Mouse (Mus musculus): ENCODE measurements around the gene Wars. TPM values are rescaled to one million over a fixed set of nuclear protein-coding genes. Genes with fewer than 3 reads are reported as not detected.

Wars gene
- polyA plus RNA-seq, 1 experiment: 80.1 TPM

DNA sequence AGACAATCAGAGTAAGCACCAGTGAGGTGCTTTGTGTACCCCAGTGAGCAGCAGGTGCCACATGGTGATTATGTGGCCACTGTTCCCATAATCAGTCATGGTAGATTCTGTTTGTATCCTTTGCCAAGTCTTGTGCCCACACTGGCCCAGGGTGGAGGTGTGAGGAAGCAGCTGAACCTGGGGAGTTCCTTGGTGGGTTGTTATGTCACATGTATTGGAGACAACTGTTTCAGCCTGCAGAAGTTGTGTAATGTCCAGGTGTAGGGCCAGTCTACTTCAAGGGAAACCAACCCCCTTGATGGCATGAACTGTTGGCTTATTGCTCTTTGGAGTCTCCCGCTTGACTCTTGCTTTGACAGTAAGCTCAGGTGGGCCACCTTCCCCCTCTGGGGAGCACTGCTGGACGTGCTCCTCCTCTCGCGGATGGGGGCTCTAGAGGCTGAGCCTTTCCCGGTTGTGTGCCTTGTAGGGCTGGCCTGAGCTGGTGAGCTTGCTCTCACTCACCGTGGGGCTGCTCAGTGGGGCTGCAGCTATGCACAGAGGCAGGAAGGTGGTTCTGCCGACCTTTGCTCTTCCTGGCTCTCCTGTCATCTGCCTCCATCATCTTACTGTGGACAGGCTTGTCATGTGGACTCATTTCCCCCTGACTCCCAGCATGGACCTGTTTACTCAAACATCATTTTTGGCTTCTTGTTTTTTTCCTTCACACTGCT, 37.5 kb upstream of the Wars start:
- Histone ChIP-seq H3K4me1 (ENCODE audit: control insufficient read depth, insufficient read depth, low read length) (no peaks in the 10 kb centered on the region), H3K27ac (ENCODE audit: insufficient read depth, low read length) (no peak overlapping the region), H3K4me3 (ENCODE audit: insufficient read depth, low read length) (no peak overlapping the region)
- no peak for TF ChIP-seq CTCF (IDR thresholded peaks at IDR 0.05; ENCODE audit: borderline replicate concordance, insufficient read depth, low read length)

DNA sequence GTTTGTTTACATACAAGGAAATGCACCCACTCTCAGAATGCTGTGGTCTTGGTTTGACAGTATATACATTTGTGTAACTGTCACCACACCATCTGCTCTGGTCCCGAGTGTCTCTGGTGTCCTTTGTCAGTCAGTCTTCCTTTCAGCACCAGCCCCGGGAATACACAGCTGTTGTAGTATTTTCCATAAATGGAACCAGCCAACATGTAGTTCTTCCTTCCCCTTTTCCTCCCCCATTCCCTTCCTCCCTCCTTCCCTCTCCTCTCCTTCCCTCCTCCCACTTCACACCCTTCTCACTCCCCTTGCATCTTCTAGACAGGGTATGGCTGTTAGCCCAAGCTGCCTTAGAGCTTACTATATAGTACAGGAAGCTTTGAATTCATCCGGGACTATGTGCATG, 35.5 kb upstream of the Wars start:
- no peaks in the 10 kb centered on the region for H3K4me1 ChIP-seq (ENCODE audit: control insufficient read depth, insufficient read depth, low read length)
- TF ChIP-seq POLR2A (IDR thresholded peaks at IDR 0.05; ENCODE audit: low read depth, low read length): no peak
- TF ChIP-seq CTCF (IDR thresholded peaks at IDR 0.05; ENCODE audit: borderline replicate concordance, insufficient read depth, low read length): no peak
- H3K4me3 ChIP-seq (ENCODE audit: insufficient read depth, low read length): no peak overlapping the region
- H3K27ac ChIP-seq (ENCODE audit: insufficient read depth, low read length): no peak overlapping the region

DNA sequence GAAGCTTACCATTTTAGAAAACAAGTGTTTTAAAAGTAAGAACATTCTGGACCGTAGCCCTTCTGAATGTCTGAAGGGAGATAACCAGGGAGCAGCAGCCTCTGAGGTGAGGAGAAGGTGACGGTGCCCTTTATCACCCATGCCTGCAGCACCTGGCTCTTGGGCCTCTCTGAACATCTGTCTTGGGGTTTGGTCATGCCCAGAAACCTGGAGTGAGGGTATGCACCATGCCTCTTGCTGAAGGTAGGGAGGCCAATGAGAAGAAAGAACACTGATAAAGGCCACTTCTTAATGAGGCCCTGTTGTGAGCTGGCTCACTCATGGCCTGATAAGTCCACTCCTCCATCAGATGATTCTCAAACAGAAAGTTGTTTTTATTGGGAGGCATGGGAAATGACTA, 34.3 kb upstream of the Wars start:
- H3K4me3 ChIP-seq (ENCODE audit: insufficient read depth, low read length): no peak overlapping the region
- H3K27ac ChIP-seq (ENCODE audit: insufficient read depth, low read length): no peak overlapping the region
- TF ChIP-seq CTCF (IDR thresholded peaks at IDR 0.05; ENCODE audit: borderline replicate concordance, insufficient read depth, low read length) (no peak), POLR2A (IDR thresholded peaks at IDR 0.05; ENCODE audit: low read depth, low read length) (no peak)
- H3K4me1 ChIP-seq (ENCODE audit: control insufficient read depth, insufficient read depth, low read length): no peaks in the 10 kb centered on the region

DNA sequence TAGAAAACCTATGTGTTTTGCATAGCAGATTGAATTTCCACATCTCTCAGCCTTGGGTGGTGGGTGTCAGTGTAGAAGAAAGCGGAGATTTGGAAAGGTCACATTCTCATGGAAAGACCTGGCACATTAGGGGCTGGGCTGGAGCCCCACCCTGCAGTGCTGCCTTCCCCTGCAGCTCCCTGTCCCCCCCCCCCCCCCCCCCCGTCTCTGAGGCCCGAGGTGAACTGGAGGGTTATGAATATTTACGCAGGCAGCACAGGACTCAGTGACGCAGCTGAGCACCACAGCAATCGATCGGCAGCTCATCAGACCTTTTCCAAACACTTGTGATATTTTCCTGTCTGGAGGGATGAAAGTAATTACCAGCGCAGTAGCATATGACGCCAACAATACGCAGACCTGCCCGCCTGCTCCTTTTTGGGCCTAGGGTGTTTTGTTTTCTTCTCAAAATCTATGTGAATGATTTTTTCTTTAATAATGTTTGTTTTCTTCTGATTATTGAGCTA, 32.7 kb upstream of the Wars start:
- Histone ChIP-seq H3K4me1 (ENCODE audit: control insufficient read depth, insufficient read depth, low read length) (no peaks in the 10 kb centered on the region), H3K27ac (ENCODE audit: insufficient read depth, low read length) (no peak overlapping the region), H3K4me3 (ENCODE audit: insufficient read depth, low read length) (no peak overlapping the region)
- TF ChIP-seq POLR2A (IDR thresholded peaks at IDR 0.05; ENCODE audit: low read depth, low read length) (no peak), CTCF (IDR thresholded peaks at IDR 0.05; ENCODE audit: borderline replicate concordance, insufficient read depth, low read length) (no peak)

DNA sequence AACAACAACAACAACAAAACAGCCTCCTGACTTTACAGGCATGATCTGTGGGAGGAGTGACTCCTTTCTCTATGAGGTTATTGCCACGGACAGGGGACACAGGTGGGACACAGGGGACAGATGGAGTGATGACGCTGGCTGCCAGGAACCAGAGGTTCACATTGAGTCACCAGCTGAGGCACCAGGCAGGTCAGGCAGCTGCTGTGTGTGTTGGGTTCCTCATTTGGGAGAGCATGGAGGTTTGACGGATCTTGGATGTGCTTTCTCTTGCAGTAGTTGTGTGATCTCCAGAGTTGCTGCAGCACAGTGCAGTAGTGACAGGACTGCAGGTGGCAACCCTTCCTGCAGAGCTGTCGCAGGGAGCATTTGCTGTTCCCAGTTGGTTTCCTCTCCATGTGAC, 24.8 kb upstream of the Wars start:
- TF ChIP-seq POLR2A (IDR thresholded peaks at IDR 0.05; ENCODE audit: low read depth, low read length): no peak
- TF ChIP-seq CTCF (IDR thresholded peaks at IDR 0.05; ENCODE audit: borderline replicate concordance, insufficient read depth, low read length): no peak
- no peak overlapping the region for H3K4me3 ChIP-seq (ENCODE audit: insufficient read depth, low read length)
- no peak overlapping the region for H3K27ac ChIP-seq (ENCODE audit: insufficient read depth, low read length)
- H3K4me1 ChIP-seq (ENCODE audit: control insufficient read depth, insufficient read depth, low read length): peaks cover 22% of the 10 kb centered on the region

DNA sequence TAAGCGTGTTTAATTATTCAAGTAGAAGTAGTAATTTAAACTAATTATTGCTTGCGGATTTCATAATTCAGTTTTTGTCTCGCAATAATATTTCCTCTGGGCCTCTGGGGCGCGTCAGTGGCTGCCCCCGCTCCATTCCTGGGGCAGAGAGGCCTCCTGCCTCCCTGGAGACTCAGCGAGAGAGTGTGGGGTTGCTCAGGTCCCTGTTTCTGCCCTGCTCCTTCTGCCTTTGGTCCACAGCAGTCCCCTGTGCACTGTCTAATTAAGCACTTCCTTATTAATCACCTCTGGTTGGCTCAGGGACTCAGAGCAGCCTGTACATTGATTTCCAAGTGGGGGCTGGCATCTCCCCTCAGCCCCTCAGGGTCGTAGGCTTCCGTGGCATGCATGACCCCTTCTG, 23.5 kb upstream of the Wars start:
- no peak overlapping the region for H3K4me3 ChIP-seq (ENCODE audit: insufficient read depth, low read length)
- H3K27ac ChIP-seq (ENCODE audit: insufficient read depth, low read length): no peak overlapping the region
- TF ChIP-seq CTCF (IDR thresholded peaks at IDR 0.05; ENCODE audit: borderline replicate concordance, insufficient read depth, low read length): no peak
- TF ChIP-seq POLR2A (IDR thresholded peaks at IDR 0.05; ENCODE audit: low read depth, low read length): no peak
- H3K4me1 ChIP-seq (ENCODE audit: control insufficient read depth, insufficient read depth, low read length): peaks cover 22% of the 10 kb centered on the region

DNA sequence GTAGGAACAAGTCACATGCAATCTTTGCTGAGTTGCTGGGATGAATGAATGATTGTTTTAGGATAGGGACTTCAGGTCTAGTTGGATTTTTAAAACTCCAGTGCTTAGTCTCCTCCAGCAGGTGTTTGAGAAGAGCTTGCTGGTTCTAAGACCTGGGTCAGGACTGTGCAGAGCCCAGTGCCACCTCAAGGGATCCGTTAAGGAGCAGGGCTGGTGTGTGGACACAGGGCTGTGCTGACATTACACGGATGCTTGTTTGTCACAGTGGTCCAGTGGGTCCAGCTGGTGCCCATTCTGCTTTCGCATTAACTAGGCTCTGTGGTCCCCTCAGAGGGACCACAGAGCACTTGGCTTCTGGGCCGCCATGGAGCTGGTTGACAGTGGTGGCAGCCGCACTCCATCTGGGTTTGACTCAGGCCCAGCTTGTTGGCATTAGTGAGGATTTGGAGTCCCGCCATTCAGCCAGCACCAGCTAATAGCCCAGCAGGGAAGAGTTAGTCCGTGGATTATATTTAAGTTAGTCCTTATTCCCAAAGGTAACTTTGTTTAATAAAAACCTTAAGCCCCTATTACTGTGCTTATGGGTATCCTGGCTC, 22.6 kb upstream of the Wars start:
- Histone ChIP-seq H3K4me3 (ENCODE audit: insufficient read depth, low read length) (no peak overlapping the region), H3K27ac (ENCODE audit: insufficient read depth, low read length) (no peak overlapping the region), H3K4me1 (ENCODE audit: control insufficient read depth, insufficient read depth, low read length) (peaks cover 22% of the 10 kb centered on the region)
- no peak for TF ChIP-seq CTCF (IDR thresholded peaks at IDR 0.05; ENCODE audit: borderline replicate concordance, insufficient read depth, low read length)

DNA sequence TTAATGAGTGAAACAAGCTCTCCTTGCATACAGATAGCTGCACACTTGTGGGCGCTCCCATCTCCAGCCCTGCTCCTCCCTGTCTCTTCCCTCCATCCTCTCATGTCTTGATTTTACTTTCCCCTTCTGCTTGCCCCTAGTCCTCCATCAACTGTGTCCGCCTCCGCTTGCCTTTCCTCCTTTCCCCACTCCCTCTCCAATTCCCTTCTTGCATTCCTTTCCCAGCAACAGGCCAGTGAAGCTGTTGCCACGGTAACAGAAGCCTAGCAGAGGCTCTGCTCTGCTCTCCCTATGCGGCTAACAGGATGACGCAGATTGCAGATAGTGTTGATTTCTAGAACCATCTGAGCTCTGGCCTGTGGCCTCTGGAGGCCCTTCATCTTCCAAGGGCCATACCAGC, 21.9 kb upstream of the Wars start:
- TF ChIP-seq CTCF (IDR thresholded peaks at IDR 0.05; ENCODE audit: borderline replicate concordance, insufficient read depth, low read length) (no peak), POLR2A (IDR thresholded peaks at IDR 0.05; ENCODE audit: low read depth, low read length) (no peak)
- H3K27ac ChIP-seq (ENCODE audit: insufficient read depth, low read length): peak overlapping the region; percentile 81
- H3K4me3 ChIP-seq (ENCODE audit: insufficient read depth, low read length): no peak overlapping the region
- H3K4me1 ChIP-seq (ENCODE audit: control insufficient read depth, insufficient read depth, low read length): peaks cover 22% of the 10 kb centered on the region

DNA sequence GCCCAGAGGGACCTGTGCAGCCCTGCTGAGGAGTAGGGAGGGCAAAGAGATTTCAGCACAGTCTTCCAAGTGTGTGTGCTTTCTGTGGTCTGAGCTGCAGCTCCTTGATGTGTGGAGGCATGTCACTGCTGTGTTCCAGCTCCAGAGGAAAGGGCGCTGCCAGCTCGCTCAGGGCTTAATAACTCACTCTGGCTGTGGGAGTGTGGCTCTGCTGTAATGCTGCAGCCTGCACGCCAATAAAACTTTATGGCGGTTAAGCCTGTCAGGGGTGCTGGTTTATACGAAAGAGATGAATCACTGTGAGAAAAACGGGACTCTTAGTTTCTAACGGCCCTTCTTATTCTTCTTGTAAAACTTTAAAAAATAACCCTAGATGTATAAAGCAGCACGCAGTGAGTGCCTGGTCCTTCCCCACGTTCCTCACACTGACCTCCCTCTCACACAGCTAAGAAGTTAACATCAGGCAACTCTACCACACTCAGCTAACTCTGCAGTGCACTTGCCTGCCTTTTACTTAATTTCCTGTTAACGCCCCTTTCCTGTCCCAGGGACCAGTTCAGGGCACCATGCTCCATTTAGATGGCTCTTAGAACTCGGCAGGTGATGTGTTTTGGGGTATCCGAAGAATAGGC, 20.9 kb upstream of the Wars start:
- Histone ChIP-seq H3K4me3 (ENCODE audit: insufficient read depth, low read length) (no peak overlapping the region), H3K4me1 (ENCODE audit: control insufficient read depth, insufficient read depth, low read length) (peaks cover 27% of the 10 kb centered on the region), H3K27ac (ENCODE audit: insufficient read depth, low read length) (peak overlapping the region; percentile 81)
- TF ChIP-seq POLR2A (IDR thresholded peaks at IDR 0.05; ENCODE audit: low read depth, low read length): 0 out of 2 replicates have a peak, but pooled peaks have one; percentile 1
- no peak for TF ChIP-seq CTCF (IDR thresholded peaks at IDR 0.05; ENCODE audit: borderline replicate concordance, insufficient read depth, low read length)

DNA sequence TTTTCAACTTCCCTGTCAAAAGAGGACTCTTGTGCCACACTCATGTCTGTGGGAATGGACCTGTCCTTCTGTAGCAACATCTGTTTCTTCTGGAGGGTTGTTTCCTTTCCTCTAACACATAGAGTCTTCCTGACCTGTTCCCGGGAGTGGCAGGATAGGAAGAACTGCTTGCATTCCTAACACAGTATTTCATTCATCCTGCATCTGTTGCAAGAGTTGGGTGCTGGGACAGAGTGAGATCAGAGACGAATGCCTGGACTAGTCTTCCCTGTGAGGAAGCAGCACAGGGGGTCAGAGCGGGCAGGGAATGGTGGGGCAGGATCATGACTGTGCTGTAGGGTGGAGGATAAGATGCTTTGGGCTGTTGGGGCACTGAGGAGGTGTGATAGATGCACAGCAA, 20.2 kb upstream of the Wars start:
- Histone ChIP-seq H3K27ac (ENCODE audit: insufficient read depth, low read length) (peak overlapping the region; percentile 81), H3K4me3 (ENCODE audit: insufficient read depth, low read length) (no peak overlapping the region), H3K4me1 (ENCODE audit: control insufficient read depth, insufficient read depth, low read length) (peaks cover 28% of the 10 kb centered on the region)
- TF ChIP-seq POLR2A (IDR thresholded peaks at IDR 0.05; ENCODE audit: low read depth, low read length): no peak
- no peak for TF ChIP-seq CTCF (IDR thresholded peaks at IDR 0.05; ENCODE audit: borderline replicate concordance, insufficient read depth, low read length)
